Mouse (Mus musculus): ENCODE data around the gene Pfn3. TPM values are rescaled to one million over a fixed set of nuclear protein-coding genes. Genes with fewer than 3 reads are reported as not detected.

Pfn3 gene
- polyA plus RNA-seq (2012; rRNA removed): not detected in 2 replicates

DNA sequence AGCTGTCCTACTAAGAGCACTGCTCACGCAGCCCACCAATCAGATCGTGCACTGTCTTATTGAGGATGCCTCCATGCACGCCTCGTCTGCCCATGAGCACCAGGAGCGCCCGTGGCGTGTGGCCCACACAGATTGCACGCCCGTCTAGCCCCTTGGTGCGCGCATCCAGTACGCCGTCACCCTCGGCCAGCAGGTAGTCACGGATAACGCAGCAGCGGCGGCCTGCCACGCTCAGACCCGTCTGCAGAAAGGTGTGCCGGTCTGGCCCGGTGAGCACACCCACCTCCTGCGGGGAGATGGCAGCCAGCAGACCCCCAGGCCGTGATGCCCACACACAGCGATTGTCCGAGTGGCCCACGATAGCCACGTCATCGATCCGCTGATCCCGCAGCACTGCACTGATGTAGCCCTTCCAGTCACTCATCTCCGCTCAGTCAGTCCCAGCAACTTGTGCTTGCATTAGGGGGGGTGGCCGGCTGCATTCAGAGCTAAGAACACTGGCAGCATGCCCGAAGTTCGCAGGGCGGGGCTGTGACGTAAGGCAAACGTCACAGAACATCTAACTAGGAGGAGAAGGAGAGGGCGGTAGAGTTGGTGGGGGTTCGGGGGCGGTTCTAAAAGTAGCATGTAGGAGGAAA lies at the start of gene Pfn3:
Gene Pfn3 (minus strand): TSS at position 490 of the 638 bp plus-strand sequence.

DNA sequence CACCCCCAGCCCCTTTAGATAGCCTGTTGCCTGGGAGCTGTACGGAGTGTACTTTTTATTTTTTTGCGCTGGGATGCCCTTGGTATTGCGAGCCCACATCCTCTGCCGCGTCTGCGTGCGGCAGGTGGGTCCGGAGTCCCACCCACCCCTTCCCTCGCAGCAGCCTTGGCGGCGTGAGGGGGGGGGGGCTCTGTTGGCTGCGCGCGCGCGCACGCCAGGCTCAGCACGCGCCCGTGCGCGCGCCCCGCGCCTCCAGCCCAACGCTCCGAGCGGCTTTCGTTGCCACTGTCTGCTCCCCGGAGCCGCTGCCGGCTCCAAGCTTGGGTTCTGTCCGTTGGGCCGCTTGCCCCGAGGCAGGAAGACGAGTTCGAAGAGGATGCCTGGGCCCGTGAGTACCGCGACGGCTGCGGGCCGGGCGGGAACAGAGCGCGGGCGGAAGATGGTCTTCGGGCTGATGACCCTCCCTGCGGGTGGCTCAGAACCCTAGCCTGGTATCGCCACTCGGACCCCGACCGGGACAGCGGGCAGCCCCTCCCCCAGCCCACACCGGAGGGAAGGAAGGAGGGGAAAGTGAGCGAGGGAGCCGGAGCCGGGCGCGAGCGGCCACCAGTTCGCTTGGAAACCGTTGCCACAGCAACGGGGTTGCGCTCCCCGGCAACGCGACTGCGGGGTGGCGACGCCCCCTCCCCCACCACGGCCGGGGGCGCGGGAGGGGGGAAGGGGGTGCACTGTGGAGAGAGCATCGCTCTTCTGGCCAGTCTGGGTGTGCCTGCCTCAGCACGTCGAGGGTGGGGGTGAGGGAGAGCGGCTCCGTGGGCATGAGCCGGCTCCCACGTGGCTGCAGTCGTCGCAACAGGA lies 49.2 kb upstream of the Pfn3 start, which contains the start of gene Prr7:
Gene Prr7 (plus strand): TSS at position 241 of the 858 bp plus-strand sequence.

DNA sequence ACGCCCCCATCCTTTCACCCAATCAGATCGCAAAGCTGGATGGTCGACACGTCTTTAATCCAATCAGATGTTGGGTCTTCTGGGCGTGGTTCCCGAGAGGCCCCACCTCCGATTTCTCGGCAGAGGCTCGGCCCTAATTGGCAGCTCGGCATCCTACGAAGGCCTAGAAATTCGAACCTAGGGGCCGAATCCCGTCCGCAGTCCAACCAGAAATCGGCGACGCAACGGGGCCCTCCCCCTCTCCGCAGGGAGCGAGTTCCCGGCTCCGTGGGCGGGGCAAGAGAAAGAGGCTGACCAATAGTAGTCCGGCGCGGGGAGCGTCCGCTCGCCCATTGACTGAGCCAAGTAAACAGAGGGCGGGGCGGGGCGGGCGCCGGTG lies 29.9 kb upstream of the Pfn3 start, which contains the start of gene Grk6:
Gene Grk6 (plus strand): TSS at position 136 of the 379 bp plus-strand sequence.

DNA sequence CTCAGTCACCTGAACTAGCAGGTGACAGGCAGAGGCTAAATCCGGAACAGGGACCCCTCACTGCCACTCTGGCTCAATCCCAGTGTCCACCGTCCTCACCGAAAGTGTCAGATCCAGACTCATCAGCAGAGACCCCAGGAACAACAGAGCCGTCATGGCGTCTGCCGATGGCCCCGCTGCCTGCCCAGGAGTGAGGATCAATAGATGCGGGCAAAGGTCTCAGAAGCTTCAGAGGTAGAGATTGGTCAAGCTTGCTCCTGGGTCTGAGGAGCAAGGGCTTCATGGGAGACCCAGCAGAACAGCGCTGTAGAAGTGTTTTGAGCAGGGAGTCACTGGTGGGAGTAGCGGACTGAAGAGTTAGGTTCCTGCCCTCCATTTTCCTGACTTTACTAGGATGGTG lies 11.6 kb upstream of the Pfn3 start, which contains the start of gene F12:
Gene F12 (minus strand): TSS at position 181 of the 400 bp plus-strand sequence.

DNA sequence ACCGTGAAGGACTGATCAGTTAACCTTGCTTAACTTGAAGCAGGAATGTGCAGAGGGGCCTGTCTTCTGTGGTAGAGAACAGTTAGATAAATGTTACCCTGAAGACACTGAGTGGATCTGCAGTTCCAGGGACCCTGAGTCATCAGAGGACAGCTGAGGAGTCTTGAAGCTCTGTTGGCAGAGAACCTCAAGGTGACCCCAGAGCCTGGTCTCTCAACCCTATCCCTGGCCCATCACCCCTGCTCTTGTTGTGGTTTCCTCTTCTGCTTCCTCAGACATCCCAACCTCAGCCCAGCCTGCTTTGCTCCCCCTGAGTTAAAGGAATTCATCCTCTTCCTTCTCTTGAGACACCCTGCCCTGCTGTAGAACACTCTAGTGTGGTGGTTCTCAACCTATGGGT lies 16.9 kb downstream of the Pfn3 start, which contains the start of gene Slc34a1:
Gene Slc34a1 (plus strand): TSS at position 100 of the 400 bp plus-strand sequence.

DNA sequence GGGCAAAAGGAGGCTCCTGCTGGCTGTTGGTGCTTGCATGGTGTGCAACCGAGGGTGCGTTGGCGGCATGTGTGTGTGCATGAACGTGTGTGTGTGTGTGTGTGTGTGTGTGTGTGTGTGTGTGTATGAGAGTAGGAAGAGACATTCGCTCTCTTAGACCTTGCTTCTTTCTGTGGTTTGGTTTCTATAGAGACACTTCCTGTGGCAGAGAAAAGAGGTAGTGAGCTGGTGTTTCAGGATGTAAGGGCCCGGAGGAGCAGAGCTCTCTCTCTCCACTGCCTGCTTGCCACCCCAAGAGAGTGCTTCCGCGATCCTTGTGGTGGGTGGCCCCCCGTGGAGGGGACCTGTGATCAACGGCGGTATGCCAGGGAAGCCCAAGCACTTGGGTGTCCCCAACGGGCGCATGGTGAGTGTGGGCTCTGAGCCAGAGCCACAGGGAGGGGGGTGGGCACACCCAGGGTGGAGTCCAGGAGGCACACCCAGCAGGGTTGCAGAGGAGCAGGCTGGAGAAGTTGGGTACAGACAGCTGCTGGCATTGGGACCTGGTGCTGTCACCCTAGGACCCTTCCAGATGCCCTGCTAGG lies 45.4 kb downstream of the Pfn3 start, which contains the start of gene Rgs14:
Gene Rgs14 (plus strand): TSS at position 202 of the 584 bp plus-strand sequence.

Other genes with a start within 250 kb of the Pfn3 start
- 51.9 and 60.8 TPM in 2 replicates for gene Nsd1, start 205.4 kb downstream of the Pfn3 start, polyA plus RNA-seq (2012; rRNA removed)
- gene Prelid1, start 94.7 kb downstream of the Pfn3 start, polyA plus RNA-seq (2012; rRNA removed): 250 and 287 TPM in 2 replicates
- gene Rab24, start 93.3 kb downstream of the Pfn3 start, polyA plus RNA-seq (2012; rRNA removed): 125 and 186 TPM in 2 replicates
- gene Mxd3, start 85.4 kb downstream of the Pfn3 start, polyA plus RNA-seq (2012; rRNA removed): 38.5 and 43.5 TPM in 2 replicates
- 69.7 and 78.2 TPM in 2 replicates for gene Lman2, start 52.4 kb downstream of the Pfn3 start, polyA plus RNA-seq (2012; rRNA removed)
- gene Rgs14, start 45.5 kb downstream of the Pfn3 start, polyA plus RNA-seq (2012; rRNA removed): 0.42 and 0.62 TPM in 2 replicates
- 0.12 TPM in 1 of 2 replicates, not detected in the other for gene Slc34a1, start 17.0 kb downstream of the Pfn3 start, polyA plus RNA-seq (2012; rRNA removed)
- 1.5 and 2.4 TPM in 2 replicates for gene F12, start 11.6 kb upstream of the Pfn3 start, polyA plus RNA-seq (2012; rRNA removed)
- 81.0 and 83.8 TPM in 2 replicates for gene Grk6, start 29.8 kb upstream of the Pfn3 start, polyA plus RNA-seq (2012; rRNA removed)
- gene Prr7, start 49.0 kb upstream of the Pfn3 start, polyA plus RNA-seq (2012; rRNA removed): 18.6 and 23.3 TPM in 2 replicates
- gene Dbn1, start 72.9 kb upstream of the Pfn3 start, polyA plus RNA-seq (2012; rRNA removed): 432 and 1,182 TPM in 2 replicates
- gene Pdlim7, start 98.4 kb upstream of the Pfn3 start, polyA plus RNA-seq (2012; rRNA removed): 75.3 and 103 TPM in 2 replicates
- gene Dok3, start 114.1 kb upstream of the Pfn3 start, polyA plus RNA-seq (2012; rRNA removed): 8.2 and 15.0 TPM in 2 replicates
- gene Ddx41, start 121.4 kb upstream of the Pfn3 start, polyA plus RNA-seq (2012; rRNA removed): 100 and 105 TPM in 2 replicates
- 137 and 175 TPM in 2 replicates for gene Fam193b, start 155.9 kb upstream of the Pfn3 start, polyA plus RNA-seq (2012; rRNA removed)
- 147 and 149 TPM in 2 replicates for gene Tmed9, start 158.5 kb upstream of the Pfn3 start, polyA plus RNA-seq (2012; rRNA removed)
- gene B4galt7, start 184.7 kb upstream of the Pfn3 start, polyA plus RNA-seq (2012; rRNA removed): 27.5 and 30.1 TPM in 2 replicates
- gene Caml, start 207.8 kb upstream of the Pfn3 start, polyA plus RNA-seq (2012; rRNA removed): 70.0 and 78.8 TPM in 2 replicates
- 67.7 and 99.4 TPM in 2 replicates for gene Ddx46, start 219.8 kb upstream of the Pfn3 start, polyA plus RNA-seq (2012; rRNA removed)